Mouse (Mus musculus) gastrocnemius, postnatal 25 days (tissue): ENCODE data around the gene Vps52. TPM values are rescaled to one million over a fixed set of nuclear protein-coding genes. Genes with fewer than 3 reads are reported as not detected.
A peak's percentile ranks its signal among the peaks of the same experiment; 100 is the strongest.
"Not testable (repeated sequence)": the region's sequence is repeated elsewhere in the genome, so short reads cannot be mapped to it uniquely, and the experiment has no call there.

Experiments
- DNase-seq: peaks from one replicate; pipeline ENCODE4 v3.0.0; 2022
- total RNA-seq, 2 experiments: library from RNA; stranded (reverse); gene quantifications; 1 replicate in 1 of 2; 2 replicates in 1 of 2; pipeline ENCODE4 v1.2.3; 2021

Gene Vps52
- total RNA-seq, 2 experiments from 2014 or later = 27.2 to 28.8 TPM

DNA sequence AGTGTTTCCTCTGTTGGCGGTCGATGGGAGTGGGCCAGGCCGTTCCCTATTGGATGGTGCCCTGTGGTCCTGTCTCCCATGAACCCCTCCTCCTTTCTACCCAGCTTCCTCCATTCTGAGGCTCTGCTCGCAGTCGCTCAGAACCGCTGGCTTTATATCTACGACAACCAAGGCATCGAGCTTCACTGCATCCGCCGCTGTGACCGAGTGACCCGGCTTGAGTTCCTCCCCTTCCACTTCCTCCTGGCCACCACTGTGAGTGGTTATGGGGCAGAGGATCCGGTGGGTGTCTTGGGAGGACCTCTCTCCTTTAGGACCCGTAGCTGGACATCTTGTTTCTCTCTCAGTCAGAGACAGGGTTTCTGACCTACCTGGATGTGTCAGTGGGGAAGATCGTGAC, 12.2 kb upstream of the Vps52 start:
- DNase-seq = no peak

DNA sequence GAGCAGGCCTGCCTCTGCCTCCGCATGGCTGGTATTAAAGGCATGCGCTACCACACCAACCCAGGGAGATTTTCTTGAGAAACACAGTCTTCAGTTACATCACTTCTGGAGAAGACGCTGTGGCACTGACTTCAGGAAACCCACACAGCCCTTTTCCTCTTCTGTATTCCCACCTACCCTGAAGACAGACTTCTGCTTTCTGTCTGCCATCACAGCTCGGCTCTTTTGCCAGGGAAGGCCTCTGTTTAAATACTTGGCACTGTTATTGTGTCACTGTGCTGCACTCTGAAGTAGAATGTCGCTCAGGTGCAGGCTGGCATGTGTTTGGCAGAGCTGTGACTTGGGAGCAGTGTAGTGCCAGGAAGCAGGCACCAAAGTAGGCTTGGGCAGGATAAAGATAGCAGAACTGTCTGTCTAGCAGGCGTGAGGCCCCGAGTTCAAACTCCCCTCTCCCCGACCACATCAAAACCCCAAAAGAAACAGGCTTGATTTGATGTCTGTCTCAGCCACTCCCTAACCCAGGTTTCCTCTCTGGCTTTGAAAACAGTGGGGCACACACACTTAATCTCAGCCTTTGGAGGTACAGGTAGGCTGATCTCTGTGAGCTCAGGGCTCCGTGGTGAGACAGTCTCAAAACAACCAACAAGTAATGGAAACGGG, 8.1 kb upstream of the Vps52 start:
- no peak for DNase-seq

DNA sequence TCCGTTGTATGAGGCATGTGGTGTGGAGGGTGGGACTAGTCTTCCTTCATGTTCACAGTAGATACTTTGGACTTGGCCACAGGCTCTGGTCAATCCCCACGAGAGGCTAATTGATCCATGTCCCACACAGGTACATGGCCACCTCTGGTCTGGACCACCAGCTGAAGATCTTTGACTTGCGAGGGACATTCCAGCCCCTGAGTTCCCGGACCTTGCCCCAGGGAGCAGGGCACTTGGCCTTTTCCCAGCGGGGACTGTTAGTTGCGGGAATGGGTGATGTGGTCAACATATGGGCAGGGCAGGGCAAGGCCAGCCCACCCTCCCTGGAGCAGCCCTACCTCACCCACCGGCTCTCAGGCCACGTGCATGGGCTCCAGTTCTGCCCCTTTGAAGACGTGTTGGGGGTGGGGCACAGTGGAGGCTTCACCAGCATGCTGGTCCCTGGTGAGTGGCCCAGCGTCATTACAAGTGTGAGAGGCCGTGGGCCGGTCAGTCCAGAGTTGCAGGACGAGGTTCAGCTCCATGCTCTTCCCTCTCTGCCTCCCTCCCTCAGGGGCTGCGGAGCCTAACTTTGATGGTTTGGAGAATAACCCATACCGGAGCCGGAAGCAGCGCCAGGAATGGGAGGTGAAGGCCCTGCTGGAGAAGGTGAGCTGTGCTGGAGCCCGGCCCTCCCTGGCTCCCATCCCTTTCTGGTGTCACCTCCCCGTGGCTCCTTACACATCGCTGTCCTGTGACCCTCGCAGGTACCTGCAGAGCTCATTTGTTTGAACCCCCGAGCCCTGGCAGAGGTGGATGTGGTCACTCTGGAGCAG, 7.3 kb upstream of the Vps52 start:
- DNase-seq = no peak

- DNase-seq = no peak
These were observed 6.6 kb upstream of the Vps52 start for GRCm38 (mm10) chr17:33948905-33949537.

DNA sequence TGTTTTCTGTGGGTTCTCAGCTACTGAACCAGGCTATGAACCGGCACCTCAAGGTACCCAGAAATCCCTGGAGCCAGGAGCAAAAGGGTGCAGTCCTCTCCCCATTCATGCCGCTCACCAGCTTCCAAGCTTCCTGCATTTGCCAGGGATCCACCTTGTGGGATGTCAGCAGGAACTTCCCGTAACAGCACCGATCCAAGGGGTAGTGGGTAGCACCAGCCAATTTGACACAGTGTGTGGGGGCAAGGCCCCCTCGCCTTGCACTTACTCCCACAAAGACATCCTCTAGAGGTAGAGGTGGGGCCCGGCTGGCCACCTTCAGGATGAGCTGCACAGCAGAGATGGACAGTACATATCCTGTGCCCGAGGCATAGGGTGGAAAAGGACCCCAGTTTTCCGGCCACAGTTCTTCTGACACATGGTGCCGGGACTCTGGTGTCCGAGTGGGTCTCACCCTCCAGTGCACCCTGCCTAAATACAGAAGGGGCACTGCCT, 5.4 kb upstream of the Vps52 start:
- no peak for DNase-seq

DNA sequence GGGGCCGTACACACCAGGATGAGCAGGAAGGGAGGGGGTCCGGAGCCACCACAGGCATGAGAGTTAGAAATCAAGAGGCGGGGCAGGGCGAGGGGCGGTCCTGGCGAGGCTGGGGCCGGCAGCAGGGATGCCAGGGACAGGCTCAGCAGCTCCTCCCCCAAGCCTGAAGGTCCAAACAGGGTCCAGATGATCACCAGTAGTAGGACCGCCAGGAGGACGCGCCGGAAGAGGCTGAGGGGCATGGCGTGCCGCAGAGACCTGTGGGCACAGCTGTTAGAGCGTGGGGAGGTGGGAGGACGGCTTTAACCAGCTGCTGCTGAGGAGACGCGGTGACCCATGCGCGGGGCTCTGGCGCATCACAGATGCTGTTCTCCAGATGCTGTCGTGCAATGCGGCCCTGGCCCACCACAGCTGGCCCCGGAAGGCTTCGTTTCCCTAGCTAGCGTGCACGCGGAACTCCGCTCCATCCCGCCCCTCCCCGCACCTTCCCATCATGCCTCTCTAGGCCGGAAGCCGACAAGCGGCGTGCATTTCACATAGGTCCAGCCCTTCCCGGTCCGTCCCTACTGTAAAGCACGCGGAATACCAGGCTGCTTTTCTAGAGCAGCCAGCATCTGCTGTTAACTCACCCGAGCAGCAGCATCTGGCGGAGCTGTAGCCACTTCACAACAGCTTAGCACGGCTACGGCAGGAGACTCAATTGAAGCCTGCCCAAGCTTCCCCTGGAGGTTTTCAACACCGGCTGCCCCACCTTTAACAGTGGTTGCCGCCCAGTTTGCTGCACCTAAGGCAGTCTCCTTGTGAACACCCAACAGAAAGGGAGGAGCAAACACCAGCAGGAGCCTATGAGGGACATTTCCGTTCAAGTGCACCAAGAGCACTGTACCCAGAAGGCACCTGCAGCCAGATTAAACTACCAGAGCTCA, 4.3 kb upstream of the Vps52 start, which contains the start of gene B3galt4:
B3galt4 (minus strand) TSS at position 468 of the 926 bp plus-strand sequence.
- peak; percentile 66 for DNase-seq

- DNase-seq = not testable (repeated sequence)
These were observed 3.6 kb upstream of the Vps52 start for GRCm38 (mm10) chr17:33952015-33952414.

DNA sequence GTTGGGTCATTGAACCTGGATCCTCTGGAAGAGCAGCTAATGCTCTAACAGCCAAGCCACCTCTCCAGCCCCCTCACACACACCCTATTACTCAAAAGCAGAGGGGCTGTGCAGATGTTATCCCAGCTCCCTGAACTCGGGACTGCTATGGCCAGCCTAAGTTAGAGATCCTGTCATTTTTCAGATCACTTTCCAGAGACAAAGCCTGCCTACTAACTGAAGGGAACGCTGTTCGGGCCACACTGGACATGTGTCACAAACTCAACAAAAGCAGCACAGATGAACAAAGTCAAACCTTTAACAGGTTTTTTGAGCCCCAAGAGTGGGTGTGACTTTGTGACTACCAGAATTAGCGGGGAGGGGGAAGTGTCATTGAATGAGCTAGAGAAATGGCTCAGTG, 2.7 kb upstream of the Vps52 start:
- DNase-seq = no peak

- no peak for DNase-seq
These were observed 2.3 kb upstream of the Vps52 start for GRCm38 (mm10) chr17:33953310-33953709.

GRCm38 (mm10) chr17:33953961-33954565, 1.5 kb upstream of the Vps52 start:
- no peak for DNase-seq

DNA sequence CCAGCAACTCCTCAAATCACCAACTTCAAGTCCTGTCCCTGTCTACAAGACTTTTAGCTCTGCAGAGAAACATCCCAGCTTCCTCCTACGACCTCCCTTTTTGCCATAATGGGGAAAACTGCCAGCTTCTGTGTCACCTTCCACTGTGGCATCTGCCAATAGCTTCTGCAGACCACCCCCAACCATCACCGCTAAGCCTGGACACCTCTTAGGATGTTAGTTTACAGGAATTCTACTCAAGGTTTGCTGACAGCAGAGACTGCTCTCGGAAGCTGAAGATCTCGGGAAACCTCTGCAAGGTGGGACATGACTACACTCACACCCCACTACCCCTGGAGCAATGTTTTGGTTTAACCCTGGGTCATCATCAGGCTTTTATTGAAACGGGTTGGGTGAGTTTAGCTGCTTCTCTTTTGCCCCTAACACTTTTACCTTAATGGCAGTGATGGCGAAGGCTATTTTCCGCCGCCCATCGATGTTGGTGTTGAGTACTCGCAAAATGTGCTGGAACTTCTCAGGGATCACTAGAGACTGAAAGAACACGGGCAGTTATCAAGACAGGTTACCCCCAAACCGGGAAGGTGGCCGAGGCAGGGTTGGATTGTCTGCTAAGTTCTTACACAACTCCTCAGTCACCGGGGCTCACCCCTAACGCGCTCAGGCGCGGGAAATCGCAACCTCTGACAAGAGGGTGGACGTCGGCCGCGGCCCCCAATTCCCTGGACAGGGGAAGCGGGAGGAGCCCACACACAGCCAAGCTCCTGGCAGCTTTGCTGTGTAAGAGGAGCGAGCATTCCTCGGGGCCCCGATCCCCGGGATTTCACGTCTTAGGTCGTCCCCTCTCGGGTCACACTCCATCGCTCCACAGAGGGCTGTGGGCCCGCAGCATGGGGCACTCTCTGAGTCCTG, 712 bp upstream of the Vps52 start:
- no peak for DNase-seq

- DNase-seq = no peak
These were observed 724 bp downstream of the Vps52 start for GRCm38 (mm10) chr17:33956336-33956735.

DNA sequence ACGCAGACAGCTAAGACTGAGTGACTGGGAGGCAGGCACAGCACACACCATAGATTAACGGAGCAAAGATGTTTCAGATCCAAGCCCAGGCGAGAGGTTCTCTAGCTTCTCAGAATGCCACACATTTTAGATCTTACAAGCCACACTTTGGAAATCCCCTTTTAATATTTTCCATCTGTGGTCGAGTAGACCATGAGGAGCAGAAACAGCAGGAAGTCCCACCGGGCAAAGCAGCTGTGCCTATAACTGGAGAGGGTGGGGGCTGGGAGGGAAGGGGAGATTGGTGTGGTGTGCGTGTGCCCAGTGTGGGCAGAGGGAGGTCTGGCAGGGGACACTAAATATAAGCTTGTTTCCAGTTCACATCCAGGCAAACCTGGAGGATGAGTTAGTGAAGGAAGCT, 1.9 kb downstream of the Vps52 start:
- no peak for DNase-seq

GRCm38 (mm10) chr17:33958451-33958850, 2.8 kb downstream of the Vps52 start:
- DNase-seq = no peak

DNA sequence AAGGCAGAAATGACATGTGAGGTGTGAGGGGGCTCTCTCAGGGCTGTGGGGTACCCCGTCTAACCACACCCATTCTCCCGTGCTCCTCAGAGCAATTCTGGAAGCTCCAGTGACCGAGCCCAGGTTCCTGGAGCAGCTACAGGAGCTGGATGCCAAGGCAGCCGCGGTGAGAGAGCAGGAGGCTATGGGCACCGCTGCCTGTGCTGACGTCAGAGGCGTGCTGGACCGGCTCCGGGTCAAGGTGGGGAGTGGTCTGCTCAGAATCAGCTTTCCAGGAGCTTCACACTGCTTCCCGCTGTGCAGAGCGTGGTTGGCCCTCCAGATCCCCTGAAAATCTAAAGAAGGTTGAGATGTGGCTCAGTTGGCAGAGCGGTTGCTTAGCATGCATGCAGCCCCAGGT, 3.5 kb downstream of the Vps52 start:
- DNase-seq = no peak

- no peak for DNase-seq
These were observed 4.3 kb downstream of the Vps52 start for GRCm38 (mm10) chr17:33959948-33960347.

GRCm38 (mm10) chr17:33962876-33963275, 7.3 kb downstream of the Vps52 start:
- DNase-seq = no peak

DNA sequence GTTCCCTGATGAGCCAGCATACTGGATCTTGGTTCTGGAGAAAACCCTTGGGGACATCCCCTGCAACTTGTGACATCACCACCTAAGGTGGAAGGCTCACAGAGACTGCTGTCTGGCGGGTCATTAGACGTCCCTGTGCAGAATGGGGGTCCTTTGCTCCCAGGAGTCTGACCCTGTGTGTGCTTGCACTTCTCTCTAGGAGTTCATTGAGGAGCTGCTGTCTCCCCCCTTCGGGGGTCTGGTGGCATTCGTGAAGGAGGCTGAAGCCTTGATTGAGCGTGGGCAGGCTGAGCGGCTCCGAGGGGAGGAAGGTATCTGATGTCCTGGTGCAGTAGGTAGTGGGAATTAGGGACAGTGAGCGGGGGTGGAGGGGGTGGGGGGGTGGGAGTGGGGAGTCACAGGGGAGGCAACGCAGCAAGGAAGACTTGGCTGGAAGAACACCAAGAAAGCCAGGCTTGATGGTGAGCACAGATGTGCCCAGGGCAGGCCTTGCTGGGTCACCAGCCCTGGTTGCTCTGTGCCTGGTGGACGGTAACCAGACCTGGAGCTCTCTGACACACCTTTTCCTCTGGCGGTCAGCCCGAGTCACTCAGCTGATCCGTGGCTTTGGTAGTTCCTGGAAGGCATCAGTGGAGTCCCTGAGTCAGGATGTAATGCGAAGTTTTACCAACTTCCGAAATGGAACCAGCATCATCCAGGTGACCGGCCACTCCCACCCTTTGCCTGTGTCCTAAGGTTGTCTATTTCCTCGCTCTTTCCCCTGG, 9.7 kb downstream of the Vps52 start:
- DNase-seq = no peak

- DNase-seq = no peak
These were observed 10.4 kb downstream of the Vps52 start for GRCm38 (mm10) chr17:33965846-33966550.
